Mouse (Mus musculus) liver, embryonic 15.5 days (tissue): ENCODE measurements around the gene Trim41. TPM values are rescaled to one million over a fixed set of nuclear protein-coding genes. Genes with fewer than 3 reads are reported as not detected.
A peak's percentile ranks its signal among the peaks of the same experiment; 100 is the strongest.

ENCODE experiments used
- ATAC-seq: fragments of 200-750 bp; cut with Nextera tagmentation; 2 replicates; pipeline ENCODE4 v1.8.0; 2017; ENCODE audit warnings: moderate number of reproducible peaks, mild to moderate bottlenecking, moderate library complexity; ENCODE audit not compliant: insufficient read depth
- H3K27ac ChIP-seq: fragments of 300-500 bp; sonication (generic); replicated peaks from 2 replicates; pipeline ENCODE4 v1.5.1; 2015; ENCODE audit warnings: mild to moderate bottlenecking, inconsistent platforms
- H3K27me3 ChIP-seq: fragments of 300-500 bp; sonication (generic); 2 replicates; pipeline ENCODE4 v1.6.1; 2015; ENCODE audit warnings: mild to moderate bottlenecking, inconsistent platforms
- H3K36me3 ChIP-seq: fragments of 300-500 bp; sonication (generic); replicated peaks from 2 replicates; pipeline ENCODE4 v1.6.1; 2015; ENCODE audit warnings: moderate library complexity, mild to moderate bottlenecking, inconsistent platforms
- H3K4me1 ChIP-seq: fragments of 300-500 bp; sonication (generic); replicated peaks from 2 replicates; pipeline ENCODE4 v1.6.1; 2015; ENCODE audit warnings: inconsistent platforms
- H3K4me2 ChIP-seq: fragments of 300-500 bp; sonication (generic); 2 replicates; pipeline ENCODE4 v1.6.1; 2015; ENCODE audit warnings: moderate library complexity, mild to moderate bottlenecking, inconsistent platforms
- H3K4me3 ChIP-seq: fragments of 300-500 bp; sonication (generic); replicated peaks from 2 replicates; pipeline ENCODE4 v1.5.1; 2015; ENCODE audit warnings: mild to moderate bottlenecking, inconsistent platforms
- H3K9ac ChIP-seq: fragments of 300-500 bp; sonication (generic); 2 replicates; pipeline ENCODE4 v1.6.1; 2015; ENCODE audit warnings: moderate library complexity, mild to moderate bottlenecking, inconsistent platforms
- H3K9me3 ChIP-seq: fragments of 300-500 bp; sonication (generic); replicated peaks from 2 replicates; pipeline ENCODE4 v1.6.1; 2016; ENCODE audit warnings: inconsistent platforms
- WGBS: fragments of 180-500 bp; shearing (Covaris S2); methylation state at CpG from one replicate; pipeline ENCODE4 v1.1.7; 2015; ENCODE audit warnings: mixed read lengths; ENCODE audit not compliant: insufficient replicate concordance; 5-methylcytosine and 5-hydroxymethylcytosine counted together
- polyA plus RNA-seq: library from polyadenylated mRNA; unstranded; fragments of >200 nt; fragmentation: Nextera tagmentation; extraction: Ambion mirVana; gene quantifications from 2 replicates; pipeline ENCODE4 v1.2.1, GENCODE M21; 2015

The Trim41 gene
- polyA plus RNA-seq = 2.0 and 2.3 TPM in 2 replicates

DNA sequence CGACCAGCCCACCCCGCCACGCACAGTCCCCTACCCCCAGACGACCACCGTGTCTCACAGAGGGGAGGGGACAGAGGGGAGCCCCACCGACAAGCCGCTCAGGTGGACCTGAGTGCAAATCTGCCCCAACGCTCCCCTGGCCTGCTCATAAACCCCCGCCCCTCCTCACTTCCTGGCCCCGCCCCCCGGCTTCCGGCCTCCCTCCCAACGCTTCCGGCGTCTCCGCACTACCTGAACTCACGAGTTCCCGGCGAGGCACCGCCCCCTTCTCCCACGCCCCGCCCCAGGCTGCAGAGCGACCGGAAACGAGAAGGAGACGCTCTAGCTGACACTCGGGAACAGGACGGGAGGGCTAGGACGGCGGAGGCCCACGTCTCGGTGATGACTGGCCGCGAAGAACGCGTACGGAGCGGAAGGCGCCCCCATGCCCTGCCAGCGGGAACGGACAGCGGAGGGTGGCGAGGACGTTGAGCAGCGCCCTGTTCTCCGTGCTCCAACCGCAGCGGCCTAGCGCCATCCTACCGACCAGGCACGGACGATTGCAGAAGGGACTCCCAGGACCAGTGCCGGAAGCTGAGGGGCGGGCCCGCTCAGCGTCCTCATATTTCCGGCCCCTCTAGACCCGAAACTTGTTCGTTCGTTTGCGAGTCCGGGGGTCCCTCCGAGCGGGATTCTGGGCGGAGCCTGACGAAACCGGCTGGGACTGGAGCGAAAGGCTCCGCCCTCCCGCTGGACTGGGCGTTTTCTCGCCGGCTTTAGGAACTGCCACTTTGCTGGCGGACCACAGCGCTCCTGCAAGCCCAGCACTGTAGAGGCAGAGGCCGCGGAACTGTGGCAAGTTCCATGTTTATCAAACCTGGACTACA, at the start of gene Trim41:
TSS of gene Trim41 (minus strand) at position 554 of the 866 bp plus-strand sequence.
- under 1% methylated on average over 77 of the region's 77 CpGs for WGBS
- no peaks in the 10 kb centered on the region for H3K27me3 ChIP-seq
- H3K4me2 ChIP-seq = peak within 1 kb of the TSS; percentile 93
- peak; percentile 96 for ATAC-seq
- peaks cover 42% of the 10 kb centered on the region for H3K4me1 ChIP-seq
- H3K27ac ChIP-seq = peak within 1 kb of the TSS; percentile 97
- peak within 1 kb of the TSS; percentile 85 for H3K9ac ChIP-seq
- H3K9me3 ChIP-seq = no peaks in the 10 kb centered on the region
- H3K36me3 ChIP-seq = peaks cover 18% of the 10 kb centered on the region
- H3K4me3 ChIP-seq = peak within 1 kb of the TSS; percentile 83

DNA sequence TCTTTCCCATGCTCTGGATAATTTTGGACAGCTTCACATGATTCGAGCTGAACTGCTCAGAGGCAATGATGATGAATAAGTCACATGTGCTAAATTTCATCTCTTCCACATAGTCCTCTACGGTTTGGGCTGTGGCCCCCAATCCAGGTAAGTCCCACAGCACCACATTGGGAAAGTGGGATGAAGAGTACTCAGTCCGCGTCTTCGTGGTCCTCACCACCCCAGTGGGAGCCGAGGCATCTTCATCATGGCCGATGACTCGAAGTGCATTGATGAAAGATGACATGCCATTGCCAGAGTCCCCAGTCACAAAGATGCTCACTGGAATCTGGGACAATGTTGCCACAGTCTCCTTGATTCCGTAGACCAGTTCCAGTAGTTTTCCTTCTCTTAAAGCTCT, 49.3 kb upstream of the Trim41 start:
- Histone ChIP-seq H3K27me3 (no peaks in the 10 kb centered on the region), H3K36me3 (peaks cover 36% of the 10 kb centered on the region), H3K4me3 (no peak overlapping the region), H3K27ac (no peak overlapping the region), H3K9me3 (no peaks in the 10 kb centered on the region), H3K4me2 (no peak overlapping the region), H3K4me1 (peaks cover 39% of the 10 kb centered on the region), H3K9ac (no peak overlapping the region)
- no peak for ATAC-seq
- WGBS = 84% methylated on average over 9 of the region's 9 CpGs

DNA sequence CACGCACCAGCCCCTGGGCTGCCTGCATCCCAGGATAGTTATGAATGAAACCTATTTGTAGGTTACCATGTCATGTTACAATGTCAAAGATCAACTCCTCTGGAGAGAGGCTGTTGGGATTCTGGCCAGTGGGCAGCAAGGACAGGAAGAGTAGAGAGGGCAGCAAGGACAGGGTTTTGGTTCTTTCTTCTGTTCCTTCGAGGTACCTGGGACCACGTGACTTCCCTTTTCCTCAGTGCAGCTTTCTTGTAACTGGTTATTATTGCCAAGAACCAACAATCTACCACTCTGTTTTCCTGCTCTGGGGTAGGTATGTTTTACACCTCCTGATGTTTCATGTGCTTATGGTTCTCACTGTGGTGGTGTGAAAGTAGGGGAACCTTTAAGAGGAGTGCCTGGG, 46.7 kb upstream of the Trim41 start:
- no peak overlapping the region for H3K27ac ChIP-seq
- peaks cover 9% of the 10 kb centered on the region for H3K27me3 ChIP-seq
- no peak overlapping the region for H3K4me3 ChIP-seq
- no peaks in the 10 kb centered on the region for H3K9me3 ChIP-seq
- H3K4me2 ChIP-seq = no peak overlapping the region
- ATAC-seq = no peak
- H3K9ac ChIP-seq = no peak overlapping the region
- WGBS = 55% methylated on average over 3 of the region's 3 CpGs
- peaks cover 20% of the 10 kb centered on the region for H3K4me1 ChIP-seq
- H3K36me3 ChIP-seq = peaks cover 36% of the 10 kb centered on the region

DNA sequence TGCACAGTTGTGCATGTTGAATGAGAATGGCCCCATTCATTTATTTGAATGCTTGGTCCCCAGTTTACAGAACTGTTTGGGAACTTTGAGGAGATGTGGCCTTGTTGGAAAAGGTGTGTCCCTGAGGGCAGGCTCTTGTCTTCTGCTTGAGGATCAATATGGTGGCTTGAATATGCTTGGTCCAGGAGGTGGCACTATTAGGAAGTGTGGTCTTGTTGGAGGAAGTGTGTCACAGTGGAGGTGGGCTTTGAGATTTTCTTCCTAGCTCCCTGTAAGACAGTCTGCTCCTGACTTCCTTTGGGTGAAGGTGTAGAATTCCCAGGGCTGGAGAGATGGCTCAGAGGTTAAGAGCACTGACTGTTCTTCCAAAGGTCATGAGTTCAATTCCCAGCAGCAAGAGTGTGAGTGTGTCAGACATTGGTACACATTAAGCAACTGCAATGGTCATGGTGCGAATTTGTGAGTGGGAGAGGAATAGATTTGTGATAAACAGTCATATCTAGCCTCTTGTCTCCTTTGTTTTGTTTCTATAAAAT, 45.7 kb upstream of the Trim41 start:
- Histone ChIP-seq H3K4me1 (peaks cover 22% of the 10 kb centered on the region), H3K4me2 (no peak overlapping the region), H3K27ac (no peak overlapping the region), H3K36me3 (peaks cover 33% of the 10 kb centered on the region), H3K9me3 (no peaks in the 10 kb centered on the region), H3K27me3 (peaks cover 9% of the 10 kb centered on the region), H3K4me3 (no peak overlapping the region), H3K9ac (no peak overlapping the region)
- WGBS = 57% methylated on average over 1 of the region's 1 CpGs
- no peak for ATAC-seq

DNA sequence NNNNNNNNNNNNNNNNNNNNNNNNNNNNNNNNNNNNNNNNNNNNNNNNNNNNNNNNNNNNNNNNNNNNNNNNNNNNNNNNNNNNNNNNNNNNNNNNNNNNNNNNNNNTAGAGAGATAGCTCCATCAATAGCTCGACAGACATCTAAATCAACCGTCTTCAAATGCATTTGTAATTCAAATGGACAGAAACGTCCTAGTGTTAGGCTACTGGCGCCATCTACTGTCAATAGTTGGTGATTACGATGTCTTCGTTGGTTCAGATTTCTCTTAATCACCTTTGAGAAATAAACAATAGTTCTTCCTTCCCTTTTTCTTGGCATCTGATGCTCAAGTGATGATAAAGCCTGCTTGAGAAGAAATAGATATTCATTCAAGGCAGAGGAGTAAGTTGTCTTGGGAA, 41.9 kb upstream of the Trim41 start:
- no peaks in the 10 kb centered on the region for H3K9me3 ChIP-seq
- WGBS = under 1% methylated on average over 6 of the region's 6 CpGs
- H3K4me1 ChIP-seq = peaks cover 48% of the 10 kb centered on the region
- H3K4me2 ChIP-seq = peak overlapping the region; percentile 94
- ATAC-seq = no peak
- H3K27ac ChIP-seq = no peak overlapping the region
- H3K27me3 ChIP-seq = peaks cover 16% of the 10 kb centered on the region
- peaks cover under 1% of the 10 kb centered on the region; the same call in 1 of the 2 replicates for H3K36me3 ChIP-seq
- H3K4me3 ChIP-seq = no peak overlapping the region
- no peak overlapping the region for H3K9ac ChIP-seq

DNA sequence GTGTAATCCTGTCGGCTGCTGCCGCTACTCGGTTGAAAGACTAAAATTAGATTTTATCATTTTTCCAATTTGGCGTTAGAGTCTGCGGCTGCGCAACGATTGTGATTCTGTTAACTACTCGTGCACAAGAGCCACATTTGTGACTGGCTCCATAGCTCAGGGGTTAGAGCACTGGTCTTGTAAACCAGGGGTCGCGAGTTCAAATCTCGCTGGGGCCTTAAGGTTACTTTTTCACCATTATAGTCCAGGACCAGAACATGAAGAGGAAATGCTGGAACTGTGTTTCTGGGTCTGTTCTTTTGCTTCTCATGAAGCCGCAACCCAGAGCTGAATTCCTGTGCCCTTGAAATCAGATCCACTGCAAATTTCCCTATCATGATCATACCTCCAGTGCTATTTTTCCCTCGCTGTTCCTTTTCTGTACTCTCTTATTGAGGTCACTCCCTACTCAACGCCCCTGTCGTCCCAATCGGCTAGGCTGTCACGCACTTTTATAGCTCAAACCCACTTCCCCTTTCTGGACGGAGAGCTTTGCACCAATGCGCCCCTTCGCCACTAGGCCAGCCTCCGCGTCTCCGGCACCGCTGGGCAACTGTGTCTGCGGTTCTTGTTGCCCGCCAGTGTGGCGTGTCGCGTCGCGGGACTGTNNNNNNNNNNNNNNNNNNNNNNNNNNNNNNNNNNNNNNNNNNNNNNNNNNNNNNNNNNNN, 36.5 kb upstream of the Trim41 start:
- WGBS = 0% methylated on average over 31 of the region's 31 CpGs
- Histone ChIP-seq H3K27ac (0 out of 2 replicates have a peak overlapping the region, but pooled peaks have one; percentile 20), H3K36me3 (no peaks in the 10 kb centered on the region), H3K27me3 (peaks cover 18% of the 10 kb centered on the region), H3K4me2 (peak overlapping the region; percentile 94), H3K4me3 (peak overlapping the region; percentile 67), H3K4me1 (peaks cover 53% of the 10 kb centered on the region), H3K9me3 (no peaks in the 10 kb centered on the region), H3K9ac (peak overlapping the region; percentile 44)
- ATAC-seq = peak; percentile 51

DNA sequence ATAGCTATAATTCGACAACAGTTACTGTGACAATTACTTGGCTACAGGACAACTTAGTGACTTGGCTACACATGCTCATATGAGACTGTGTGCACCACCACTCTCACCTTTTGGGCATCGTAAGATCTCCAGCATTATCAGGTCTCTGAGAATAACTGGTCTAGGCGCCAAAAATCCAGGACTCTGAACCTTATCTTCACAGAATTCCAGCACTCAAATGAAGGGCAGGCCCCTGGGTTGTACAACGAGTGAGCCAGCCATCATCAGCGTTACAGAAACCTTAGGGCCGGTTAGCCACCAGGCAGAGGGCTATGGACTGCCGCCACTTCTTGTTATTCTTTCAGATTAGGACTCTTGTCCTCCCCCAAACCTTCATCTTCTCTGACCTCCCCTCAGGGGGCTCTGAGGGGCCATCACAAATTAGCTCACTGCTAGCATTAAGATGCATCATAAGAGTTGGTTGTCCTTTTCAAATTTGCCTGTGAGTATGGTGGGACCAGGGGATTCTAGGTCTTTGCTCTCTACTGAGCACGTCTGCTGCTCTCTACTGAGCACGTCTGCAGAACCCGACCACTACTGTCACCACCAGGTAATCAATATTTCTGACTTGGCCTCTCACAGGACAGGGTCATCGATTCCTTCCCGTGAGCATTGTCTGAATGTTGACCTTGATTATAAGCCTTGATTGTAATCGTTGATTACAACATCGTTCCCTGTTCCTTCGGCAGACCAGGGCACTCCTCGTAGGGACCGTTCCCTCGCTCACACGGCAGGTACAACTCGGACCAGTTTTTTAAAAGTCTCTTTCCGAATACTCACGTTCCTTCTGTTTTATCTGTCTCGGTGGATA, 35.7 kb upstream of the Trim41 start:
- ATAC-seq = 0 out of 2 replicates have a peak, but pooled peaks have one; percentile 5
- Histone ChIP-seq H3K36me3 (no peaks in the 10 kb centered on the region), H3K4me1 (peaks cover 45% of the 10 kb centered on the region), H3K9ac (peak overlapping the region; percentile 44; the same call in 1 of the 2 replicates), H3K9me3 (no peaks in the 10 kb centered on the region), H3K27me3 (peaks cover 23% of the 10 kb centered on the region), H3K27ac (no peak overlapping the region), H3K4me3 (peak overlapping the region; percentile 67), H3K4me2 (peak overlapping the region; percentile 94)
- 8% methylated on average over 23 of the region's 23 CpGs for WGBS

DNA sequence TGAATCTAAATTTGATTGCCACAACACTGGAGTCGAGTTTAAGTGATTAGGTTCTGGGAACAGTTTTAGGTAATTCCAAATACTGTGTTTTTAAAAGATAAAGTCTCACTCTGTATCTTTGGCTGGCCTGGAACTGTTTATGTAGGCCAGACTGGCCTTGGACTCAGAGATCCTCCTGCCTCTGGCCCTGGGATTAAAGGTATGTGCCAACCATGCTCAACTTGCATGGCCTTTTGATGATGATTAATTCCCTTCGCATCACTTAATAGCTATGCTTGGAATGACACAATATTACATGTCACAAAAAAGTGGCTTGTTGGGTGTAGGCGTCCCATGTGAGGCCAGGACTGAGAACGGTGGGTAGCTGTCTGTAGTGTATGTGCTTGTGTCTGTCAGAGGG, 35.0 kb upstream of the Trim41 start:
- no peak for ATAC-seq
- Histone ChIP-seq H3K27ac (no peak overlapping the region), H3K9ac (no peak overlapping the region), H3K4me2 (peak overlapping the region; percentile 94; the same call in 1 of the 2 replicates), H3K36me3 (no peaks in the 10 kb centered on the region), H3K4me1 (peaks cover 40% of the 10 kb centered on the region), H3K27me3 (peaks cover 23% of the 10 kb centered on the region), H3K4me3 (no peak overlapping the region), H3K9me3 (no peaks in the 10 kb centered on the region)
- WGBS = 72% methylated on average over 4 of the region's 4 CpGs

DNA sequence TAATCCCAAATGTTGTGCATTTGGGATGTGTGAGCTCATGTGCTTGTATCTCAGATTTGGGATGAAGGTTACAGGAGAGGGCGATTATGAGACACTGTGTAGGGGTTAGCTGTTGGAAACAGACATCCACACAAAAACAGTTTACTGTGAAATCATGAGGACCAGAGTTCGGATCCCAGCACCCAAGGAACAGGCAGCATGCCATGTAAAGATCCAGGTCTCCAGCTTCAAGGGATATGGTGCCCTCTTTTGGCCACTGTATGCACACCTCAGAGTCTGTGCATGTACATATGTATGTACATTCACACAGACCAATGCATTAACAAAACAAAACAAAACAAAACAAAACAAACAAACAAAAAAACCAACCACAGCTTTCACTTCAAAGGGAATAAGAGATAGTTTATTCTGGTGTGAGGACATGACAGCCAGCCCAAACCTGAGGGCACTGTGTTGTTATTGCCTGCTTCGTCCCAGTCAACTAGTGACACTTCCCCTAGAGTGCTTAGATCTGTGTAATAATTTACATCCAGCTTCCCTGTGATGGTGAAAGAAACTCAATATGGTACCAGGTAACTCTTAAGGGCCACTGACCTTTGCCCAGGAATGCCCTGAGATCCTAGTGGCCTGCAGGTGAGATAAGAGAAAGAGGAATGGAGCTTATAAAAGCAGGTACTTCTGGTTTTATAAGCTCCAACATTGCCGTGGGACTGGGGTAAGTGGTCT, 34.3 kb upstream of the Trim41 start:
- H3K36me3 ChIP-seq = no peaks in the 10 kb centered on the region
- H3K4me2 ChIP-seq = no peak overlapping the region
- WGBS = 62% methylated on average over 4 of the region's 4 CpGs
- H3K27ac ChIP-seq = no peak overlapping the region
- peaks cover 33% of the 10 kb centered on the region for H3K4me1 ChIP-seq
- no peak for ATAC-seq
- H3K4me3 ChIP-seq = no peak overlapping the region
- no peaks in the 10 kb centered on the region for H3K9me3 ChIP-seq
- no peak overlapping the region for H3K9ac ChIP-seq
- H3K27me3 ChIP-seq = peaks cover 23% of the 10 kb centered on the region

DNA sequence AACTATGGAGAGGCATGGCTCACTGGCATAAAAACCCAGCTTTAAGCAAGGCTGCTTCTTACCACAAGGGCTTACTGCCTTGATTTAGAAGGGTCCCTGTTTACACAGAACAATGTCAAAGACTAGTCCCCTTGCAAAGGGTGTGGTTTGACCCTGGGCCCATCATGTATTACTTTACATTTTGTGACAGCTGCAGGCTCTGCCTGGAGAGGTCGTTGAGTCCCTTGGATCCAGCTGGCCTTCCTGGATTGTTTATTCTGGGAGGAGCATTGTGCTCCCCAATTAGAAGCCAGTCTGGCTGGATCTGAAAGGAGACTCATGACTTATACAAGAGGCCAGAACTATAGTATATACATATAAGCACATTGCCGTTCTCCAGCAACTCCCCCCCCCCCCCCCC, 33.1 kb upstream of the Trim41 start:
- no peak for ATAC-seq
- H3K4me3 ChIP-seq = no peak overlapping the region
- H3K9me3 ChIP-seq = no peaks in the 10 kb centered on the region
- peaks cover 26% of the 10 kb centered on the region for H3K4me1 ChIP-seq
- WGBS = 41% methylated on average over 2 of the region's 2 CpGs
- H3K27ac ChIP-seq = no peak overlapping the region
- H3K9ac ChIP-seq = no peak overlapping the region
- H3K4me2 ChIP-seq = no peak overlapping the region
- H3K36me3 ChIP-seq = no peaks in the 10 kb centered on the region
- H3K27me3 ChIP-seq = peaks cover 23% of the 10 kb centered on the region
